Mouse (Mus musculus): Measurements from ENCODE around the gene Cd209g. TPM values are rescaled to one million over a fixed set of nuclear protein-coding genes. Genes with fewer than 3 reads are reported as not detected.
"Not testable (repeated sequence)": the region's sequence is repeated elsewhere in the genome, so short reads cannot be mapped to it uniquely, and the experiment has no call there.

Cd209g gene
- total RNA-seq (2021) = under 1 TPM in 1 of 2 experiments, not detected in 1; 0.23 TPM
- polyA plus RNA-seq (2012; rRNA removed) = 1.00 and 2.1 TPM in 2 replicates
- long read RNA-seq = 0 reads

GRCm38 (mm10) chr8:4133798-4134197 is at the start of gene Cd209g:
Cd209g (plus strand) TSS chr8:4134098.
- H3K27ac ChIP-seq = no peak within 1 kb of the TSS
- H3K36me3 ChIP-seq (ENCODE audit: control insufficient read depth, insufficient read depth, low read length) = no peaks in the 10 kb centered on the region
- intact Hi-C loops (cut with DNase I) = no loop called here
- no peak within 1 kb of the TSS for H3K4me3 ChIP-seq
- no peaks in the 10 kb centered on the region for H3K4me1 ChIP-seq (ENCODE audit: control insufficient read depth, insufficient read depth, low read length)
- TF ChIP-seq EP300 (IDR thresholded peaks at IDR 0.05; ENCODE audit: insufficient read depth, low read depth, low read length) = no peak
- no peaks in the 10 kb centered on the region for H3K27me3 ChIP-seq (ENCODE audit: control insufficient read depth, insufficient read depth, low read length)
- no peak within 1 kb of the TSS for H3K9ac ChIP-seq (ENCODE audit: low read depth, low read length)
- WGBS = 83% methylated on average over 10 of the region's 10 CpGs
- no peaks in the 10 kb centered on the region for H3K79me2 ChIP-seq (replicated peaks; ENCODE audit: control insufficient read depth, insufficient read depth, low read length)
- no peak for DNase-seq

- H3K27ac ChIP-seq; H3K79me2 ChIP-seq (replicated peaks; ENCODE audit: control insufficient read depth, insufficient read depth, low read length); H3K9ac ChIP-seq (ENCODE audit: low read depth, low read length); H3K27me3 ChIP-seq (ENCODE audit: control insufficient read depth, insufficient read depth, low read length); intact Hi-C loops (cut with DNase I); H3K4me1 ChIP-seq (ENCODE audit: control insufficient read depth, insufficient read depth, low read length); H3K36me3 ChIP-seq (ENCODE audit: control insufficient read depth, insufficient read depth, low read length); H3K4me3 ChIP-seq: not testable (repeated sequence)
- DNase-seq = peak in 1 of 2 experiments; percentile 49
- 38% methylated on average over 32 of the region's 33 CpGs for WGBS
Measured at GRCm38 (mm10) chr8:4087180-4087722, 46.6 kb upstream of the Cd209g start.

GRCm38 (mm10) chr8:4088514-4088913 is 45.4 kb upstream of the Cd209g start:
- H3K27me3 ChIP-seq (ENCODE audit: control insufficient read depth, insufficient read depth, low read length); H3K4me3 ChIP-seq; H3K27ac ChIP-seq; H3K9ac ChIP-seq (ENCODE audit: low read depth, low read length); H3K79me2 ChIP-seq (replicated peaks; ENCODE audit: control insufficient read depth, insufficient read depth, low read length); H3K4me1 ChIP-seq (ENCODE audit: control insufficient read depth, insufficient read depth, low read length); DNase-seq; intact Hi-C loops (cut with DNase I); H3K36me3 ChIP-seq (ENCODE audit: control insufficient read depth, insufficient read depth, low read length): not testable (repeated sequence)
- WGBS = 60% methylated on average over 3 of the region's 3 CpGs

GRCm38 (mm10) chr8:4105735-4106134 is 28.2 kb upstream of the Cd209g start, which contains the start of gene Cd209f:
Cd209f (minus strand) TSS chr8:4105835.
- H3K4me1 ChIP-seq (ENCODE audit: control insufficient read depth, insufficient read depth, low read length); DNase-seq; H3K27me3 ChIP-seq (ENCODE audit: control insufficient read depth, insufficient read depth, low read length); H3K9ac ChIP-seq (ENCODE audit: low read depth, low read length); H3K4me3 ChIP-seq; H3K27ac ChIP-seq; H3K36me3 ChIP-seq (ENCODE audit: control insufficient read depth, insufficient read depth, low read length); intact Hi-C loops (cut with DNase I); H3K79me2 ChIP-seq (replicated peaks; ENCODE audit: control insufficient read depth, insufficient read depth, low read length): not testable (repeated sequence)
- 55% methylated on average over 2 of the region's 2 CpGs for WGBS

GRCm38 (mm10) chr8:4139660-4140646 is 6.1 kb downstream of the Cd209g start:
- Histone ChIP-seq H3K79me2 (replicated peaks; ENCODE audit: control insufficient read depth, insufficient read depth, low read length) (no peaks in the 10 kb centered on the region), H3K27ac (no peak overlapping the region), H3K4me3 (no peak overlapping the region), H3K9ac (ENCODE audit: low read depth, low read length) (no peak overlapping the region), H3K27me3 (ENCODE audit: control insufficient read depth, insufficient read depth, low read length) (no peaks in the 10 kb centered on the region), H3K36me3 (ENCODE audit: control insufficient read depth, insufficient read depth, low read length) (no peaks in the 10 kb centered on the region), H3K4me1 (ENCODE audit: control insufficient read depth, insufficient read depth, low read length) (peaks cover 1% of the 10 kb centered on the region; the same call in 1 of the 2 replicates)
- 13% methylated on average over 12 of the region's 12 CpGs for WGBS
- TF ChIP-seq EP300 (IDR thresholded peaks at IDR 0.05; ENCODE audit: insufficient read depth, low read depth, low read length) = peak; percentile 66; the same call in 1 of the 2 replicates
- TF ChIP-seq CTCF (IDR thresholded peaks at IDR 0.05) = peak; percentile 73
- no peak for TF ChIP-seq POLR2A (IDR thresholded peaks at IDR 0.05; ENCODE audit: insufficient read depth, low read depth, low read length)
- peak; percentile 58 to 75 for DNase-seq
- intact Hi-C loops (cut with DNase I) = loop anchor here (5.0 kb wide), 3 partner anchors 227 to 447 kb away; no protein-coding TSS in a partner anchor

GRCm38 (mm10) chr8:4141721-4142120 is 7.8 kb downstream of the Cd209g start:
- Histone ChIP-seq H3K27me3 (ENCODE audit: control insufficient read depth, insufficient read depth, low read length) (no peaks in the 10 kb centered on the region), H3K9ac (ENCODE audit: low read depth, low read length) (no peak overlapping the region), H3K79me2 (replicated peaks; ENCODE audit: control insufficient read depth, insufficient read depth, low read length) (no peaks in the 10 kb centered on the region), H3K36me3 (ENCODE audit: control insufficient read depth, insufficient read depth, low read length) (no peaks in the 10 kb centered on the region), H3K4me1 (ENCODE audit: control insufficient read depth, insufficient read depth, low read length) (peaks cover 1% of the 10 kb centered on the region; the same call in 1 of the 2 replicates), H3K4me3 (no peak overlapping the region), H3K27ac (no peak overlapping the region)
- intact Hi-C loops (cut with DNase I) = loop anchor here (5.0 kb wide), 3 partner anchors 226 to 446 kb away; no protein-coding TSS in a partner anchor
- DNase-seq = no peak
- WGBS = 62% methylated on average over 3 of the region's 3 CpGs
- TF ChIP-seq EP300 (IDR thresholded peaks at IDR 0.05; ENCODE audit: insufficient read depth, low read depth, low read length) (no peak), CTCF (IDR thresholded peaks at IDR 0.05) (peak; percentile 53)
